Mouse (Mus musculus) hindbrain, embryonic 16.5 days (tissue): ENCODE data around the gene Cox7a1. TPM values are rescaled to one million over a fixed set of nuclear protein-coding genes. Genes with fewer than 3 reads are reported as not detected.

Experiments
- ATAC-seq: fragments of 200-750 bp; cut with Nextera tagmentation; 2 replicates; pipeline ENCODE4 v1.8.0; 2017; ENCODE audit warnings: moderate TSS enrichment, moderate library complexity
- H3K27ac ChIP-seq: fragments of 300-500 bp; sonication (generic); 2 replicates; pipeline ENCODE4 v1.5.1; 2014; ENCODE audit warnings: low read depth, mild to moderate bottlenecking, control low read depth, low read length, moderate library complexity
- H3K27me3 ChIP-seq: fragments of 300-500 bp; sonication (generic); replicated peaks from 2 replicates; pipeline ENCODE4 v1.6.1; 2014; ENCODE audit warnings: low read length; ENCODE audit not compliant: control insufficient read depth, insufficient read depth
- H3K36me3 ChIP-seq: fragments of 300-500 bp; sonication (generic); 2 replicates; pipeline ENCODE4 v1.6.1; 2014; ENCODE audit warnings: mild to moderate bottlenecking, low read length, moderate library complexity, mixed read lengths; ENCODE audit not compliant: control insufficient read depth, insufficient read depth
- H3K4me1 ChIP-seq: fragments of 300-500 bp; sonication (generic); 2 replicates; pipeline ENCODE4 v1.6.1; 2014; ENCODE audit warnings: low read depth, low read length; ENCODE audit not compliant: control insufficient read depth, insufficient read depth
- H3K4me2 ChIP-seq: fragments of 300-500 bp; sonication (generic); 2 replicates; pipeline ENCODE4 v1.6.1; 2014; ENCODE audit warnings: mild to moderate bottlenecking, low read length, control low read depth, moderate library complexity
- H3K4me3 ChIP-seq: fragments of 300-500 bp; sonication (generic); 2 replicates; pipeline ENCODE4 v1.5.1; 2014; ENCODE audit warnings: mild to moderate bottlenecking, low read length, control low read depth, moderate library complexity
- H3K9ac ChIP-seq: fragments of 300-500 bp; sonication (generic); 2 replicates; pipeline ENCODE4 v1.6.1; 2014; ENCODE audit warnings: low read depth, mild to moderate bottlenecking, control low read depth, low read length, moderate library complexity
- H3K9me3 ChIP-seq: fragments of 300-500 bp; sonication (generic); 2 replicates; pipeline ENCODE4 v1.6.1; 2014; ENCODE audit warnings: mild to moderate bottlenecking, low read length, moderate library complexity; ENCODE audit not compliant: control insufficient read depth
- WGBS: fragments of 180-500 bp; shearing (Covaris S2); extraction: QIAGEN DNeasy Blood & Tissue Kit; methylation state at CpG from one replicate; pipeline ENCODE4 v1.1.7; 2014; 5-methylcytosine and 5-hydroxymethylcytosine counted together
- polyA plus RNA-seq: library from polyadenylated mRNA; unstranded; fragments of >200 nt; fragmentation: Nextera tagmentation; extraction: Ambion mirVana; gene quantifications from 2 replicates; pipeline ENCODE4 v1.2.1, GENCODE M21; 2015

The Cox7a1 gene
- polyA plus RNA-seq, 1 experiment from 2014 or later: 5.6 TPM

DNA sequence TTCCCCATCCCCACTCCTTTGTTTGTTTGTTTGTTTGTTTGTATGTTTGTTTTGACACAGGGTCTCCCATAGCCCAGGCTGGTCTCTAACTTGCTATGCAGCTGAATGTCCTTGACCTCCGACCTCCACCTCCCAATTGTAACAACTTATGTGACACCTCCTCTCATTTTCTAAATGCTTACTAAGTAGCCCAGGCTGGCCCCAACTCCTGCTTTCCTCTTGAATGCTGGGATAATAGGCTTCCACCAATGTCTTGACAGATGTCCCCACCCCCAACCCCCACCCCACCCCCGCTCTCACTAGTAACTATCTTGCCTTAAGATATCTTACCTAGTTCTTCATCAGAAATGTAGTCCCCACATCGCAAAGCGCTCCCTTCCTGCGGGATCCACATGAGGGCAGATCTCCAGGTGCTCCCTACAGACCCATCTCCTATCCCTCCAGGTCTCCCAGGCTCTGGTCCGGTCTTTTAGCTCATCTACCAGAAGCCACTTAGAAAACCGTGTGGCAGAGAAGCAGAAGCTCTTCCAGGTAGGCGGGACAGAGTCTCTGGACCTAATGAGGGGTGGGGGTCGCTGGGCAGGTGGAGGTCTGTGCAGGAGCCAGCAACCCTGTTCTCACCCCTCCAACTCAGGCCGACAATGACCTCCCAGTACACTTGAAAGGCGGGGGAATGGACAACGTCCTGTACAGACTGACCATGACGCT, 851 bp downstream of the Cox7a1 start:
- H3K4me1 ChIP-seq: no peaks in the 10 kb centered on the region; the same call in 1 of the 2 replicates
- WGBS: 71% methylated on average over 13 of the region's 13 CpGs
- ATAC-seq: no peak
- H3K4me3 ChIP-seq: no peak overlapping the region
- H3K4me2 ChIP-seq: no peak overlapping the region
- H3K9me3 ChIP-seq: no peaks in the 10 kb centered on the region
- no peak overlapping the region for H3K27ac ChIP-seq
- no peaks in the 10 kb centered on the region for H3K27me3 ChIP-seq
- peaks cover 22% of the 10 kb centered on the region for H3K36me3 ChIP-seq
- no peak overlapping the region for H3K9ac ChIP-seq

DNA sequence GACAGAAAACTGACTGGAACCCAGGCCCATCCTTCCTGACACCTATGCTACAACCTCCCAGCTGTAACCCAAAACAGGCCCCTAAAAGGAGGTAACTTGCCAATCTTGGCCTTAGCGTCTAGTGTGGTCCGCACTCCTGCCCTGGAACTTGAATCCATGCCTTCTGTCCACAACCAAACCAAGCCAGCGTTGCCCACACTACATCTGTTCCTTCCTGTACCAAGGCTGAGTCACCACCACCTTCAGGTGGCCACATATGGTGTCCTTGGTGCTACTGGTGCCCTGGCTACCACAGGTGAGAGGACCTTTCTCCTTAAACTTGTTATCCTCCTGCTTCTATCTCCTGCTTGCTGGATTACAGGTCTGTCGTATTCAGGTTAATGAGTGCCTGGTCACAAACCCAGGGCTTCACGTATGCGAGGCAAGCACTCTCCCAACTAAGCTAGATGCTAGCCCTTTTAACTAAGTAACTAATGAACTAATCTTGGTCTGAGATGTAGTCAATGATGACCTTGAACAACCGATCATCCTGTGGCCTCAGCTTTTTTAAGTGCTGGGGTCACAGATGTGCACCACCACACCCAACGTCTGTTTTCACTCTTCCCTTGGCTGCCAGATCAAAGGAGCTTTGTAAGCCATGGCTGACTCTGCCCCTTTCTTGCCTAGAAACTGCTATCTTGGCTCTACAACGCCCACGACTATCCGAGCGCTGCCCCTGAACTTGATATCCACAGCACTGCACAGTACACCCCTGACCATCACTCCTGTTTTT, 4.6 kb downstream of the Cox7a1 start:
- H3K4me2 ChIP-seq: no peak overlapping the region
- no peak overlapping the region for H3K4me3 ChIP-seq
- H3K27ac ChIP-seq: no peak overlapping the region
- no peaks in the 10 kb centered on the region for H3K27me3 ChIP-seq
- peaks cover 12% of the 10 kb centered on the region for H3K4me1 ChIP-seq
- ATAC-seq: no peak
- H3K9ac ChIP-seq: no peak overlapping the region
- H3K36me3 ChIP-seq: peaks cover 36% of the 10 kb centered on the region
- no peaks in the 10 kb centered on the region for H3K9me3 ChIP-seq
- 93% methylated on average over 12 of the region's 12 CpGs for WGBS

DNA sequence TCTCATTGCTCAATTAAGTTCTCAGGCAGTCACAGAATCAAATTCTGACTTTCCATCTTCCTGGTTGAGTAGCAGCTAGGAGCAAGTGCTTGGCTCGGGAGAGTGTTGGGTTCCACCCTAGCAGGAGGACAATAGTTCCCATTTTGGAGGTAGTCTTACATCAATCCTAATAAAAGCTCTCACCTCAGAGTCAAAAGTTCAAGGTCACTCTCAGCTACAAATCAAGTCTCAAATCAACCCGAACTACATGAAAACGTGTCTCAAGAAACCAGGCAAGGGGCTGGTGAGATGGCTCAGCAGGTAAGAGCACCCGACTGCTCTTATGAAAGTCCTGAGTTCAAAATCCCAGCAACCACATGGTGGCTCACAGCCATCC, 5.2 kb downstream of the Cox7a1 start:
- H3K4me3 ChIP-seq: no peak overlapping the region
- no peak for ATAC-seq
- H3K4me2 ChIP-seq: no peak overlapping the region
- 84% methylated on average over 4 of the region's 4 CpGs for WGBS
- H3K9ac ChIP-seq: no peak overlapping the region
- H3K36me3 ChIP-seq: peaks cover 36% of the 10 kb centered on the region
- no peaks in the 10 kb centered on the region for H3K27me3 ChIP-seq
- H3K9me3 ChIP-seq: no peaks in the 10 kb centered on the region
- H3K4me1 ChIP-seq: peaks cover 13% of the 10 kb centered on the region
- H3K27ac ChIP-seq: no peak overlapping the region

DNA sequence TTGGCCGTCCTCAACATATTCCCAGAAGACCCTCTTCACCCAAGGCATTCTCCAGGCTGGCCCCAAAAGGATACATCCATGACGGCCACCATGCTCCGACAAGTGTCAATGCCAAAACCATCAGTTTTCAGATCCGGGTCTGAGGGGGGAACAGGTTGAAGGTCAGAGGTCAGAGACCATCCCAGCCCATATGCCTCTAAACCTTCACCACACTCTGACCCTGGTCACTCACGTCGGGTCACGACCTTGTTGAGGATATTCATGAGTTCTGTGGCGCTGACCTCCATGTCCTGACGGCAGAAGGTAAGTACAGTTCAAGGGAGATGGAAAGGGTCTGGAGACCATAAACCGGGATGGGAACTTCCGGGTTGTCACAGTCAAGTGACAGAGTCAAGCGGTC, 8.1 kb downstream of the Cox7a1 start:
- 89% methylated on average over 12 of the region's 12 CpGs for WGBS
- Histone ChIP-seq H3K27me3 (no peaks in the 10 kb centered on the region), H3K4me1 (peaks cover 16% of the 10 kb centered on the region), H3K9me3 (no peaks in the 10 kb centered on the region), H3K9ac (no peak overlapping the region), H3K4me3 (no peak overlapping the region), H3K4me2 (no peak overlapping the region), H3K27ac (no peak overlapping the region), H3K36me3 (peaks cover 26% of the 10 kb centered on the region)
- ATAC-seq: no peak

DNA sequence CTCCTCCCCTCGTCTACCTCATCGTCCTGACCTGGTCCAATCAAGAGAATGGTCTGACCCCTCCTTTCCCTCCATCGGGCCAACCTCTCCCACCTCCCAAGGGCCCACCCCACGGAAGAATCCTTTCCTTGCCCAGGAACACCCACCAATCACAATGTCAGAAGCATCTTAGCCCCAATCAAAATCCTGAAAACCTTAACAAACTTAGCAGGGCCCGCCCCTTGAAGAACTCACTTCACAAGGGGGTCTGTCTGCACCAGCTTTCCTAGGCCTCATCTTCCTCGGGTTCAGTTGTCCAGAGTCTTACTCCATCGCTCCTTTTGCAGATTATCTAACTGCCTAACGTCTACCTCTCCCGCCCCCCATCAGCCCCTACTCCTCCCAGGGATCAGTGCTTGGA, 9.1 kb downstream of the Cox7a1 start:
- H3K9ac ChIP-seq: peak overlapping the region; percentile 89
- H3K4me1 ChIP-seq: peaks cover 16% of the 10 kb centered on the region
- peaks cover 24% of the 10 kb centered on the region for H3K36me3 ChIP-seq
- H3K4me3 ChIP-seq: peak overlapping the region; percentile 92
- no peaks in the 10 kb centered on the region for H3K9me3 ChIP-seq
- 24% methylated on average over 9 of the region's 9 CpGs for WGBS
- ATAC-seq: no peak
- H3K4me2 ChIP-seq: peak overlapping the region; percentile 66
- H3K27ac ChIP-seq: peak overlapping the region; percentile 89; the same call in 1 of the 2 replicates
- no peaks in the 10 kb centered on the region for H3K27me3 ChIP-seq

- WGBS: 1% methylated on average over 22 of the region's 26 CpGs
- peak overlapping the region; percentile 92 for H3K4me3 ChIP-seq
- no peaks in the 10 kb centered on the region for H3K9me3 ChIP-seq
- peak overlapping the region; percentile 66 for H3K4me2 ChIP-seq
- H3K36me3 ChIP-seq: peaks cover 21% of the 10 kb centered on the region
- peak overlapping the region; percentile 89 for H3K9ac ChIP-seq
- H3K4me1 ChIP-seq: peaks cover 20% of the 10 kb centered on the region
- H3K27ac ChIP-seq: peak overlapping the region; percentile 89
- peak; percentile 75 for ATAC-seq
- H3K27me3 ChIP-seq: no peaks in the 10 kb centered on the region
These were observed 9.7 kb downstream of the Cox7a1 start for GRCm38 (mm10) chr7:30193581-30194100.

DNA sequence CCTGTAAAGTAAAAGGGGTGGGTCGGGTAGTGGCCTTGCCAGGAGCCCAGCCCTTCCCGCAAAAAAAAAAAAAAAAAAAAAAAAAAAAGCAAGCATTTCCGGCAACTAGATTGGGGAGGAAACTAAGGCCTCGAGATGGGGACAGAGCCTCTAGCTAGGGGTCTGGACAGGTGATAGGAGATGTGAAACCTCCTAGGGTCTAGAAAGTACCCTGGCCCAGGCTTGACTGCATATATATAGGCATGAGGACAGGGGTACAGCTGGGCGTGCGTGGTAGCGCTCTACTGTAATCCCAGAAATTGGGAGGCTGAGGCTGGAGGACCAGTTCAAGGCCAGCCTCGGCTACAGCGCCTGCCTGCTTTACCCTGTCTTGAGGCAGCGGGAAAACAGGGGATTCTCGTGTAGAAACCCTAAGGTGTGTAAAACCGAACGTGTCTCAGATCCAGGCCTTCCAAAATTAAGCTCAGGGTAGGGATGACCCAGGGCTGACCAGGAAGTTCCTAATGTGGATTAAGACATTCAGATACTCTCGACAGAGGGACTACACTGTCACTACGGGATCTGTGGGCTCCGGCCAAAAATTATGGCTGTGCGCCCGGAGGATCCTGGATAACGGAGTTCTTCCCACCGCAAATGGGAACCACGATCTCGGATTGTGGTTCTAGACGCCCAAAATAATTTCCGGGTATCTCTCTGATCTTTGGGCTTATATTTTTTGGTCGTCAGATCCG, 10.3 kb downstream of the Cox7a1 start:
- Histone ChIP-seq H3K9me3 (no peaks in the 10 kb centered on the region), H3K4me1 (peaks cover 22% of the 10 kb centered on the region), H3K9ac (peak overlapping the region; percentile 89), H3K27me3 (no peaks in the 10 kb centered on the region), H3K27ac (peak overlapping the region; percentile 89), H3K4me2 (peak overlapping the region; percentile 66), H3K4me3 (peak overlapping the region; percentile 92), H3K36me3 (peaks cover 14% of the 10 kb centered on the region)
- peak; percentile 22 for ATAC-seq
- under 1% methylated on average over 26 of the region's 26 CpGs for WGBS

GRCm38 (mm10) chr7:30194884-30195283, 10.9 kb downstream of the Cox7a1 start:
- WGBS: under 1% methylated on average over 28 of the region's 28 CpGs
- H3K4me1 ChIP-seq: peaks cover 22% of the 10 kb centered on the region
- peak overlapping the region; percentile 66 for H3K4me2 ChIP-seq
- peak overlapping the region; percentile 89 for H3K27ac ChIP-seq
- peak; percentile 91 for ATAC-seq
- H3K9ac ChIP-seq: peak overlapping the region; percentile 89
- H3K4me3 ChIP-seq: peak overlapping the region; percentile 92
- H3K27me3 ChIP-seq: no peaks in the 10 kb centered on the region
- H3K9me3 ChIP-seq: no peaks in the 10 kb centered on the region
- peaks cover 14% of the 10 kb centered on the region for H3K36me3 ChIP-seq

- H3K9ac ChIP-seq: no peak overlapping the region; the same call in 1 of the 2 replicates
- WGBS: 78% methylated on average over 6 of the region's 6 CpGs
- no peak for ATAC-seq
- no peak overlapping the region for H3K4me3 ChIP-seq
- H3K27ac ChIP-seq: no peak overlapping the region
- no peaks in the 10 kb centered on the region for H3K27me3 ChIP-seq
- peaks cover 22% of the 10 kb centered on the region for H3K4me1 ChIP-seq
- no peaks in the 10 kb centered on the region for H3K9me3 ChIP-seq
- H3K4me2 ChIP-seq: peak overlapping the region; percentile 46
- peaks cover 11% of the 10 kb centered on the region for H3K36me3 ChIP-seq
These were observed 11.5 kb downstream of the Cox7a1 start for GRCm38 (mm10) chr7:30195461-30195860.
